Mouse (Mus musculus): ENCODE data around the gene Foxl1.
A peak's percentile ranks its signal among the peaks of the same experiment; 100 is the strongest.

Gene Foxl1

GRCm38 (mm10) chr8:121127756-121128375 is at the start of gene Foxl1:
Gene Foxl1 (plus strand): TSS chr8:121127940.
- DNase-seq (ENCODE audit: low spot score), result no peak

GRCm38 (mm10) chr8:121078721-121079120 is 49.0 kb upstream of the Foxl1 start:
- DNase-seq (ENCODE audit: low spot score), result no peak

GRCm38 (mm10) chr8:121079201-121079600 is 48.5 kb upstream of the Foxl1 start:
- DNase-seq (ENCODE audit: low spot score), result no peak

- no peak for DNase-seq (ENCODE audit: low spot score)
These were observed 47.8 kb upstream of the Foxl1 start for GRCm38 (mm10) chr8:121079944-121080343.

- no peak for DNase-seq (ENCODE audit: low spot score)
These were observed 47.2 kb upstream of the Foxl1 start for GRCm38 (mm10) chr8:121080361-121081090.

DNA sequence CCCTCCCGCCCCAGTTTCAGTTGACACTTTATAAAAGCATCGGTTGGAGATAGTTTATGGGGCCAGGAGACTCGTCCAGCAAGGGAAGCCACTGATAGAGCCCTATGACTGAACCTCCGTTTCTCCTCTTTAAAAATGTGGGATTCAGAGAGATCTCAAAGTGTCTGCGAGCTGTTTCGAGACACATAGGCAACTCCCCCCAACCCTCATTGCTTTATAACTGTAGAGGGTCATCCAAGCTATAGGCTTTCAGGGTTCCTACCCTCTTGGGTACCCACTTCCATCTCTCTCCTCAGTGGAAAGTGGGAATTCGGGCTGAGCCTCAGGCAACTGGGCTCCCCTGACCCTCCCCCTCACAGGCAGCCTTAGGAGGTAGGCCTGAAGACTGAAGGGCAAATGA is 46.3 kb upstream of the Foxl1 start:
- no peak for DNase-seq (ENCODE audit: low spot score)

- DNase-seq (ENCODE audit: low spot score), result no peak
These were observed 45.3 kb upstream of the Foxl1 start for GRCm38 (mm10) chr8:121082218-121083092.

GRCm38 (mm10) chr8:121083093-121083935 is 44.4 kb upstream of the Foxl1 start:
- peak; percentile 54 for DNase-seq (ENCODE audit: low spot score)

- no peak for DNase-seq (ENCODE audit: low spot score)
These were observed 43.9 kb upstream of the Foxl1 start for GRCm38 (mm10) chr8:121083936-121084209.

DNA sequence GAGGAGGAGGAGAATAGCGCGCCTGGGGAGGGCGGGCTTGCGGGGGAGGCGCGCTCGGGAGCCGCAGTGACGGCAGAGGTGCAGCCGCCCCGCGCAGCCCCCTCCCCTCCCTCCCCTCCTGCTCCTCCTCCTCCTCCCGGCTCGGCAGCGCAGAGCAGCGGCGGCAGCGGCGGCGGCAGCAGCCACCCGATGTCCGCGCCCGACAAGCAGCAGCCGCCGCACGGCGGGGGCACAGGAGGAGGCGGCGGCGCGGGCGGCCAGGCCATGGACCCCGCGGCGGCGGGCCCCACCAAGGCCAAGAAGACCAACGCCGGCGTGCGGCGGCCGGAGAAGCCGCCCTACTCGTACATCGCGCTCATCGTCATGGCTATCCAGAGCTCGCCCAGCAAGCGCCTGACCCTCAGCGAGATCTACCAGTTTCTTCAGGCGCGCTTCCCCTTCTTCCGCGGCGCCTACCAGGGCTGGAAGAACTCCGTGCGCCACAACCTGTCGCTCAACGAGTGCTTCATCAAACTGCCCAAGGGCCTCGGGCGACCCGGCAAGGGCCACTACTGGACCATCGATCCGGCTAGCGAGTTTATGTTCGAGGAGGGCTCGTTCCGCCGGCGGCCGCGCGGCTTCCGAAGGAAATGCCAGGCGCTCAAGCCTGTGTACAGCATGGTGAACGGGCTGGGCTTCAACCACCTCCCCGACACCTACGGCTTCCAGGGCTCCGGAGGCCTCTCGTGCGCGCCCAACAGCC is 43.4 kb upstream of the Foxl1 start, which contains the start of gene Foxf1:
Foxf1 (plus strand) TSS at position 177 of the 742 bp plus-strand sequence.
- no peak for DNase-seq (ENCODE audit: low spot score)

GRCm38 (mm10) chr8:121085011-121085410 is 42.7 kb upstream of the Foxl1 start:
- no peak for DNase-seq (ENCODE audit: low spot score)

- DNase-seq (ENCODE audit: low spot score), result no peak
These were observed 42.2 kb upstream of the Foxl1 start for GRCm38 (mm10) chr8:121085561-121085960.

- DNase-seq (ENCODE audit: low spot score), result no peak
These were observed 41.5 kb upstream of the Foxl1 start for GRCm38 (mm10) chr8:121086004-121086900.

- DNase-seq (ENCODE audit: low spot score), result no peak
These were observed 39.5 kb upstream of the Foxl1 start for GRCm38 (mm10) chr8:121088281-121088680.

GRCm38 (mm10) chr8:121088871-121089630 is 38.7 kb upstream of the Foxl1 start:
- DNase-seq (ENCODE audit: low spot score), result no peak

DNA sequence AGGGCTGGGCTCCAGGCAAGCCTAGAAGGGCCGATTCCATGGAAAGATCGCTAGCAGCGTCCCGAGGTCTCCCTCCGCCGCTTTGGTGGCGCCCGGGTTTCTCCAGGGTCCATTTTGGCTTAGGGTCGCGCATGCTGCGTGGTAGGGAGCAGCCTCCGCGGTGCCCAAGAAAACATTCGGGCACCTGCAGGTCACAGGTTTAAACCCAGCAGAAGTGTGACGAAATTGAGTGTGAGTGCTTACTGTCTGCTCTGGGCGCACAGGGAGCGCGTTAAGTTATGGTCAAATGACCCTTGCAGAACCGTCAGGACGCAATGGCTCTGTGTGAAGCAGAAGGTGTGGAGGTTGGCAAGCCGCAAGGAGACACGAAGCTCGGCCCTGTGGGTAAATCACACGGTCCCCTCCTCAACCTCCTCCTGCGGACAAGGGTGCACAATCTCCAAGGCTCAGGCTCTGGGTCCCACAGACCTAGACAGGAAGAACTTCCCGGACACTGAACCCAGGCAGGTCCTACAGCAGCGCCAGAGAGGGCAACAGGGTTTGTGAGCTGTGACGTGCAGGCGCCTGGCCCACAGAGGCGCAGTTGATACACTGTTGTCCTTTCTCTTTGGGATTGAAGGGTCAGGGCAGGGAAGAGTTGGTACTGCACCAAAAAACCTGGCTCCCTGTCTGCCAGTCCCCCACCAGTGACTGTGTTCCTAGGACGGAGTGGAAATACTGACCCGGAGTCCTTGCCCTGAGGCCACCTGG is 37.9 kb upstream of the Foxl1 start:
- DNase-seq (ENCODE audit: low spot score), result no peak

- DNase-seq (ENCODE audit: low spot score), result no peak
These were observed 37.0 kb upstream of the Foxl1 start for GRCm38 (mm10) chr8:121090716-121091115.

GRCm38 (mm10) chr8:121092141-121092540 is 35.6 kb upstream of the Foxl1 start:
- DNase-seq (ENCODE audit: low spot score), result peak; percentile 27

- DNase-seq (ENCODE audit: low spot score), result peak; percentile 59
These were observed 35.1 kb upstream of the Foxl1 start for GRCm38 (mm10) chr8:121092627-121093026.
